Mouse (Mus musculus): ENCODE measurements around the gene Mex3d.

Gene Mex3d

DNA sequence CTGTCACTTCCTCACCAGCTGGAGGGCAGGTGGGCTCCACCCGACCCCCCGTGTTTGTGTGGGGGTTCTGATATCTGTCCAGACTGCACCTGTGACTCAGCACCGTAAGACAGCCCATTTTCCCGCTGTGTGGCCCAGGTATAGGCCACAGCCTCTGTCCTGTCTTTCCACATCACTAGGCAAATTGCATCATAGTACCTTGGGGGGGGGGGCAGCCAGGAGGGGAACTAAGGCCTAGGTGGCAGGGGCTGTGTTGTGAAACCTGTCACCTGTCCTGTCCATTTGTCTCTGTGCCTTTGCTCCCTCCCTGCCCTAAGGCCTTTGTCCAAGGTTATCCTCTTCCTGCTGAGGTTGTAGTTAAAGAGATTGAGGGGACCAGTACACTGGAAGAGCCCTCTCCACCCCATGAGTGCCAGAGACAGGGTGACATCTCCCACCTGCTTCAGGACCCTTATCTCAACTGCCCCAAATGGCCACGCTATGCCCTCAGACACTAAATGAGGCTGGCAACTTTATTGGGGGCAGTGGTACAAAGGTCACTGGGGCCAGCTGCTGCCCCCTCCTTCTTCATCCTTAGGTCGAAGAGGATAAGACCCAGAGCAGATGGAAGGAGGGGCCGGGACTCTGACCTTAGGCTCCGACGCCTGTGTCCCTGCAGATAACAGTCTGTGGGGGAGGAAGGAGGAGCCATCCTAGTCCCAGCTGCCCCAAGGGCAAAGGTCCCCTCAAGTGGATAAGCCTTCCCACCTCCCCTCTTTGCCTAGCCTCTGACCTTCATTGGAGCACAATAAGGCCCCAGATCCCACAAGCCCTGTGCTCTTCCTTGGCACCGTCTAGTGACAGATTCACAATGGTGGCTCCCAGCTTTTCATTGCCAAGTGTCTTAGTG, 55.6 kb downstream of the Mex3d start:
- DNase-seq (ENCODE audit: low read depth, low spot score): no peak

DNA sequence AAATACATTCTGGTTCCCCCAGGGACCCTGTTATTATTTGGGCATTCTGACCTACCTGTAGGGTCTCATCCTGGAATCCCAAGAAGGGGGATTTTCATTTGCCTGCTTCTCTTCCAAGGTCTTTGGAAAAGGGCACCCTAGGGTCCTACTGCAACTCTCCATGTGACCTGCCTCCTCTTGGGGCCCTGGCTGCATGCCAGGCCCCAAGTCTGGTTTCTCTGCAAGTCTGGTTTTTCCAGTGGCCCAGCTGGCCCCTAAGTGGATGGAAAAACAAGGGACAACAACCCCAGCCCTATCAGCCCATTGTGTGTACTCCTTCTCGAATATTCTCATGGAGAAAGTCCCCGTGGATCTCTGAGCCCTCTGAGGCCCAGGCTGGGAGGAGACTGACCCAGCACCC, 56.6 kb downstream of the Mex3d start:
- DNase-seq (ENCODE audit: low read depth, low spot score): no peak
